Mouse (Mus musculus): Measurements from ENCODE around the gene Foxj3.
"Not testable (repeated sequence)": the region's sequence is repeated elsewhere in the genome, so short reads cannot be mapped to it uniquely, and the experiment has no call there.

The Foxj3 gene

DNA sequence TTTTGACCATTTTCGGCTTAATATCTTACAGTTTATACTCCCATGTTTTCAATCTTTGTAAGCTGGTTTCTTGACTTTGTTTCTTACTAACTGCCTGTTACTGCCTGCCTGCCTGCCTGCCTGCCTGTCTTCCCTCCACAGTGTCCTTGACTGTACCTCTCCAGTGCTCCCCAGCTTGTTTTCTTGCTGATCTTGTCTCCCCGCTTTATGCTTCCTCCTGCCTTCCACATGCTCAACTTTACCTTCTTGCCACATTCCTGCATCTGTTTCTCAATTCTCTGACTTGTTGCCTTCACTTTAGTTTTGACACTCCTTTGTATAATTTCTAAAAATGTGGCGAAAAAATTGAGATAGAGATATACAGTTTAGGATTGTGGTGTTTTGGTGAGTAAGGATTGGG, 35.9 kb downstream of the Foxj3 start:
- DNase-seq (ENCODE audit: low spot score): no peak

DNA sequence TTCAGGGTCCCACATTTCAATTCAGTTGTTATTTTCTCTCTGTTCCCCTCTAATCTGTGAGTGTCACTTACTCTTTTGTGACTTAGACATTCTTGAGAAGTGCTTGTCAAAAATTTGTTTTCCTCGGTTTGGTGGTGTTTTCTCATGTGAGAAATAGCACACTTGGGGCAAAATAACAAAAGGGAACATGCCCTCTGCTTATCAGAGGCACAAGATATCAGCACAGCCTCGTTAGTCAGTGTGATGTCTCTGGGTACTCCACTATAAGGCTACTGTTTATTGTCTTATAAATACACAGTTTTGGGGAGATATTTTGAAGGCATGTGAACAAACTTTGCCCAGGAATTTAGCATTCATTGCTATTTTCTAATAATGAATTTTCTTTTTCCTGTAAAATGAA, 37.7 kb downstream of the Foxj3 start:
- DNase-seq (ENCODE audit: low spot score): no peak

DNA sequence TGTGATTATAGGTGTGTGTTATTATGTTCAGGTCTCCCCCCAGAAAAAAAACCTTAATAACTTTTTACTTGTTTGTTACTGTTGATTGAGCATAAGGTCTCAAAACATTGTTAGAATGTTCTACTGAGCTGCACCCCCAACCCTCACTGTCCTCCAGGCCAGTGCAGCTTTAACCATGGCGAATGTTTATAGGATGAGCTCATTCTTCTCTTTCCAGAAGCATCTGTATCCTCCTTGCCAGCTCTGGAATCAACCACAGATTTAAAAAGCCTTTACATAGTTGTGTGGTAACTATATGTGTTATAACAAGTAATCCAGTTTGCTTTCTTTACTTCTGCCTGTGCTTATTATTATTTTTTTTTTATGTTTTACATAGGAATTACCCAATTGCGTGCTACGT, 38.7 kb downstream of the Foxj3 start:
- no peak for DNase-seq (ENCODE audit: low spot score)

DNA sequence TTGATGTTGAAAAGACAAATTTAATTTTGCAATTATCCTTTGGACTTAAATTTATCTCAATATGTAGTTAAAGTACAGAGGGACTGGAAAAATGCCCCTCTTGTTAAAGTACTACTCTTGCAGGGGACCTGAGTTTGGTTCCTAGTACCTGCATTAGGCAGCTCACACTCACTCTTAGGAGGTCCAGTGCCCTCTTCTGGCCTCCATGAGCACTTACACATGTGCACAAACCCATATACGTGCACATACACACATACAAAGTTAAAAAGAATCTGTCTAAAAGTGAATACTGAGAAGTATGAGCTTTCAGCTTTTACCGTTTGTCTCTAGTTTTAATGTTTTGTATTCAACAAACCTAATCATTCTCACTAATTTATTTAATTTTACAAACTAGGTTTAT, 51.2 kb downstream of the Foxj3 start:
- no peak for DNase-seq (ENCODE audit: low spot score)

GRCm38 (mm10) chr4:119589423-119589822, 52.6 kb downstream of the Foxj3 start:
- no peak for DNase-seq (ENCODE audit: low spot score)

- DNase-seq (ENCODE audit: low spot score): no peak
These were observed 53.2 kb downstream of the Foxj3 start for GRCm38 (mm10) chr4:119590027-119590426.

DNA sequence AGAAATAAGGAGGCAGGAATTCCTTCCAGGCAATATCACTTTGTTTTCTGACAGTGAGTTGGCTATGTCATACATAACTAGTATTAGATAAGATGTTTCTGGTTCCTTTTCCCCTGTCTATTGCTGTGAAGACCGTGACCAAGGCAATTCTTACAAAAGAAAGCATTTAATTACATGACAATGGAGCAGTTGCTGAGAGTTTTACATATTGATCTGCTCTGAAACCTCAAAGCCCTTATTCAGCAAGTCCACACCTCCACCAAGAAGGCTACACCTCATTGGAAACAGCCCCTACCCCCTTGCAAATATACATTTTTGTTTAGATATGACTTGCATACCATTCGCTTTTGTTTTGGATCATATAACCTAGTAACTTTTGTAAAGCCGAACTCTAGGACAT, 55.7 kb downstream of the Foxj3 start:
- no peak for DNase-seq (ENCODE audit: low spot score)

- DNase-seq (ENCODE audit: low spot score): no peak
These were observed 57.5 kb downstream of the Foxj3 start for GRCm38 (mm10) chr4:119594331-119594730.

DNA sequence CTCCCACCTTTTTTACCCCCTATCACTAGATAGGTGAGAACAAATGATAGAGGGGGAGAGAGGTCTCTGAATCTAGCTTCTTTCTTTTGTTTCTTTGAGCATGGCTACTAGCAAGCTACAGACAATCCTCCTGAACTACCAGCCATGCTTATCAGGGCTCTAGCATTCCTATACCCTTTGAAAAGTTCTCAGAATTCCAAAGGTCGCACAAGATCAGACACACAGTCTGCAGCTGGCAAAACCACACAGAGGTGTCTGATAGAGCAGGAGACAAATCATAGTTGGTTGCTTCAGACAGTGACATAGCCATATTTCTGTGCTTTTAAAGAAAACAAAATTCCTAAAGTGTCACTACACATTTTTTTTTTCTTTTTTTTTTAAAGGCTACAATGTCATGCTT, 62.8 kb downstream of the Foxj3 start:
- DNase-seq (ENCODE audit: low spot score): no peak

- DNase-seq (ENCODE audit: low spot score): no peak
These were observed 72.7 kb downstream of the Foxj3 start for GRCm38 (mm10) chr4:119609488-119609887.

- no peak for DNase-seq (ENCODE audit: low spot score)
These were observed 77.3 kb downstream of the Foxj3 start for GRCm38 (mm10) chr4:119614078-119614477.

GRCm38 (mm10) chr4:119614724-119615123, 77.9 kb downstream of the Foxj3 start:
- DNase-seq (ENCODE audit: low spot score): no peak

GRCm38 (mm10) chr4:119626081-119626645, 89.4 kb downstream of the Foxj3 start:
- no peak for DNase-seq (ENCODE audit: low spot score)

GRCm38 (mm10) chr4:119626876-119627275, 90.1 kb downstream of the Foxj3 start:
- no peak for DNase-seq (ENCODE audit: low spot score)

DNA sequence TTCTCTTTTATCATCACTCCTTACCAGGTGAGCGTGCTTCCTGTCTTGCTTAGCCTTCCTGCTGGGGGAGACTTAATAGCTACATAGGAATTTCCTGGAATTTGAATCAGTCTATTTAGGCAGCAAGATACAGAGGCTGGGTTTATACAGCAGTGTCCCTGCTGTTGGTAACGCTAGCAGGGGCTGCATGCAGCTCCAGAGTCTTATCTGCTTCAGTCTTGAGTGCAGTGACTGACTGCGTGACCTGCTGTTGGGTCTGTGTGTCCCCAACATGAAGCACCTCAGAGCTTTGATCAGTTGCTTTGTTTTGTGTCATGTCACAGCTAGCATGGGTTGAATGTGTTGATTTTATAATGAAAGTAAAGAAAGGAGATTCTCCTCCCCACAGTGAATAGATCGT, 90.5 kb downstream of the Foxj3 start:
- DNase-seq (ENCODE audit: low spot score): no peak

DNA sequence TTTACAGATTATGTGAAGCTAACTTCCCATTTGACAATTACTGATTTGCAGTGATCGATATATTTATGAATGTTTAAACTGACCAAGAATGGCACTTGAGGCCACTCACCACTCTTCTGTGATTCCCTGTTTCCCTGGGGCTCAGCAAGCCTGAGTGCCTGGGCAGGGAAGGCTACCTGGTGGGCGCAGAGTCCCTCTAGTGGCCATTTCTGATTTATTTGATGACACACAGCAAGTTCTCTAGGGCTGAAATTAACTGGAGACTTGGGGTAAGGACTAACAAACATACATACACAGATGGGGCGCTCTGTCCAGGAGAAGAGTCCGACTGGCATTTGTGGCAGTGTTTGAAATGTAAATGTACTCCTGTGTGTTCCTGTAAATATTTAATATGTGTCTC, 91.6 kb downstream of the Foxj3 start:
- DNase-seq (ENCODE audit: low spot score): not testable (repeated sequence)

DNA sequence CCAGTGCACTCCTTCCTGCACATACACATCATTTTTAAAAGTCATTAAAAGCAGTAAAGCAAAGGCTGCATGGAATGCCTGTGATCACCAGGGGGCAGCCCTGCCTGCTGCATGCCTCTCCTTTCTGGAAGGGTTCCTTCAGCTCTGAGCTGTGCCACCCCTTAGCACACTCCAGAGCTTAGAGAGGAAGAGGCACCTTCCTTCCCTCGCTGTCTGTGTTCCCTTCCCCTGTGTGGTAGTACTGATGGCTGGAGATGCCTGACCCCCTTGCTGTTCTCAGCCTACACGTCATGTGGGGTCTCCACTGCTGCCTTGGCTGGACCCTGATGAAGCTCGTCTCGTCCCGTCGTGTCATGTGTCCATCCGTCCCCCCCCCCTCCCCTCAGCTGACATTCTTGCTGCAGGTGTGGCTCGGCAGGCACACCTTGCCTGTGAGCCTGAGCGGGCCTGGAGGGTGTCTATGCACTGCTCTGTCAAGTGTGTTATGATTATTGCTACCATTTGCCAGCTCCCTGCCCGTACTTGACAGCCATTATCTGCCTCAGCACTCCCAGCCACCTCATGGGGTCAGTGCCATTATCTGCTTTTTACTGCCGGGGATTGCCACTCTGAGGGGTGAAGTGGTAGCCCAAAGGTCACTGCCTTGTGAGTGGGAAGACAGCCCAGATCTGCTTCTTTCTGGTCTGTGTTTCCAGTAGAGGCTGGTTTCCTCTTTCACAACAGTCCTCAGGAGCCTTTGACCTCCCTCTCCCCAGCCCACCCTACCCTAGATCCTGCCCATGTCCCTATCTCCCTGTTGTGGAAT, 94.5 kb downstream of the Foxj3 start:
- DNase-seq (ENCODE audit: low spot score): no peak

DNA sequence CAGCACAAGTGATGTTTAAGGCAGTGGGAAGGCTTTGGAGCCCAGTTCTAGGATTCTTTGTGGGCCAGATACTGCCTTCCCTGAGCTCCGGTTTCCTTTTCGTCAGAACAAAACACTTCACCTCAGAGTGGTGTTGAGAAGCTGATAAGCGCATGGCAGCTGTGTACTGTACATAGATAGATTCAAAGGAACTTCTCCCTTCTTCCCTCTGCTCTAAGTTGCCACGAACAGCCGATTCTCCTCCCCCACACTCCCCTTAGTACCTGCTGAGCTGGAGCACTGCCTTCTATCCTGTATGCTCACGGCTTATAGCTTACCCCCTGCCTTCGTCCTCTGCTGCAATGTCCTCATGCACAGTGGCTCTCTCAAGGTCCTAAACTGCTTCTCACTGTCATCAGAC, 95.9 kb downstream of the Foxj3 start:
- no peak for DNase-seq (ENCODE audit: low spot score)

DNA sequence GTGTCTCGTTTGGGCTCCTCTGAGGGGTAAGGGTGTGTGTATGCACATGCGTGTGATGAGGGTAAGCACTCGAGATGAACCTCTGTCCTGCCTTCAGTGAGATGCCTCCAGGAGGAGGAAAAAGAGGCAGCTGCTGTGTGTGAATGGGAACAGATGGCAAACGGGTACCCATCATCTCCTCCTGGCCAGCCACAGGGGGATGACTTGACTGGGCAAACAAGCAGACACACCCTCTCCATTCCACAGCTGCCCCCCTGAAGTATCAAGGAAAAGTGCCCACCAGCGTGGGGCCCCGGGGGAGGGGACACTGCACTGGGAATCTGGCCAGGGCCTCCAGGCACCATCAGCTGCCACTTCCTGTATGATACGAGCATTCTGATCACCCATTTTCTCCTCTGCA, 96.5 kb downstream of the Foxj3 start:
- no peak for DNase-seq (ENCODE audit: low spot score)

DNA sequence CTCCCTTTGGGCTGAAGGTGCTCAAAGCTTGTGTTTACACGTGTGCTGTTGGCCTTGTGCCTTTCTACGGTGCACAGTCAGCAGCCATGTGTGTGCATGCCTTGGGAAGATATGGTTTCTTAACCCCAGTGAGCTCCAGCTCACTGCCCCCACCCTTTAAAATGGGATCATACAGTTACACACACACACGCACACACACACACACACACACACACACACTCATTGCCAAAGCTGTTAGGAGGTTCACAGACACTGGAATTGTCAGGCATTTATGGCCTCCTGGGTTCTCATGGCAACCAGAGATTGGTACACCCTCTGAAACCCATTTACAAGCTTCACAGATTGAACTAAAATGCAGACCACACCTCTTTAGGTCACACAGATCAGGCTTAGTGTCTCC, 97.1 kb downstream of the Foxj3 start:
- no peak for DNase-seq (ENCODE audit: low spot score)

DNA sequence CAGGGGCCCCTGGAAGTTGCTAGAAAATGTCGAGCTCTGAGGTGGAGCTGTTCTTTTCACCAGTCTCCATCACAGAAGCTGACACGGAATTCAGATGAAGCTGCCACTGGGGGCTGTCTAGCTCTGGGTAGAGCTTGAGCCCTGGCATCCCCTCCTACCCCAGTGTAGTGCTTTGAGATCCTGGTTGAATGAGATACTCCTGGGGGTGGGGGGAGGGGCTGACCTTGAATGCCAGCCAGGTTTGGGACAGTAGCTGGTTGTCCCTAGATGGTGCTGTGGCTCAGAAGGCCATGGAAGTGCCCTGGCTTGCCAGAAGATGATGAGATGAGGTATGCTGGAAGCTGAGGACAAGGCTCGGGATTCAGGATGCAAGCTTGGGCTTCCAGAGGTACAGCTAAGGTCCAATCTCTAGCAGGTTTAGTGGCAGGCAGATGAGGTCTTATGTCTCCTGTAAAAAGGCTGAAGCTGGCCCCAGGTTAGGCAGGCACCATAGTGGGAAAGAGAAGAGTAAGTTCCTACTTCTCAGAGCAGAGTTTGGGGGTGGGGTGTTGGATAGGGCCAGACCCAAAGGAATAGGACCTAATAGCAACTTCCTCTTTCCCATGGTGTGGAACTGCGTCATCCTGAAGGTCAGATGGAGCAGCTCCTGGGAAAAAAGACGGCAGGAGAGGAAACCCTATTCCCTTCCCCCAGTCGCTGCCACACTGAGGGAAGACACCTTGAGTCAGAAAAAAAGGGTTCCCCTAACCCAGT, 98.3 kb downstream of the Foxj3 start:
- no peak for DNase-seq (ENCODE audit: low spot score)

- DNase-seq (ENCODE audit: low spot score): no peak
These were observed 98.9 kb downstream of the Foxj3 start for GRCm38 (mm10) chr4:119635686-119636085.

DNA sequence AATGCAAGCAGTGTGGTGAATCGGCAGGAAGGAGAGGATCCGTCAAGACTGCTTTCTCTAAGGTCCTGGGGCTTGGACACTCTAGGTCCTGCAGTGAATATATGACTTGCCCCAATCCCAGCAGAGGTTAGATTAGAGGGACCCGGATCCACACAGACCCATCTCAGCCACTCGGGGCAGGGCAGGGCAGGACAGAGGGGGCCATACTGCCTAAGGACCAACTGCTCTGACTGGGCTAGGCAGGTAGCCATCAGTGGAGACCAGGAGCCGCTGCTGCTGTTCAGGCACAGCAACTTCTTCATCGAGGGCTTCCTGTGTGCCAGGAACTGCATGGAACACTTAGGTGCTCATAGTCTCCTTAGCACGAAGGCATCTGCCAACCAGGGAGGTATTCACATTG, 99.9 kb downstream of the Foxj3 start:
- DNase-seq (ENCODE audit: low spot score): no peak
